Mouse (Mus musculus): ENCODE data around the gene Slc22a1. TPM values are rescaled to one million over a fixed set of nuclear protein-coding genes. Genes with fewer than 3 reads are reported as not detected.

Gene Slc22a1
- polyA plus RNA-seq, 1 experiment = not detected

- Histone ChIP-seq H3K27me3 (ENCODE audit: control insufficient read depth, insufficient read depth, insufficient read length) (peaks cover 40% of the 10 kb centered on the region), H3K79me2 (ENCODE audit: control insufficient read depth, insufficient read depth) (no peaks in the 10 kb centered on the region), H3K4me2 (ENCODE audit: low read depth) (no peak overlapping the region), H3K36me3 (ENCODE audit: control insufficient read depth, insufficient read depth) (no peaks in the 10 kb centered on the region), H3K4me3 (no peak overlapping the region), H3ac (ENCODE audit: control insufficient read depth, insufficient read length) (no peak overlapping the region)
- TF ChIP-seq E2F4 (IDR thresholded peaks at IDR 0.05; ENCODE audit: insufficient read depth) = no peak
- TF ChIP-seq TCF3 (IDR thresholded peaks at IDR 0.05; ENCODE audit: insufficient read length, low read depth) = no peak
- TF ChIP-seq CEBPB (IDR thresholded peaks at IDR 0.05; ENCODE audit: insufficient read depth, poor library complexity, severe bottlenecking) = no peak
- no peak for TF ChIP-seq MYOD1 (IDR thresholded peaks at IDR 0.05; ENCODE audit: control insufficient read depth in 1 of 3, insufficient read length in 2 of 3, low read depth in 2 of 3)
- TF ChIP-seq MAX (IDR thresholded peaks at IDR 0.05; ENCODE audit: low read depth) = no peak
- no peak for TF ChIP-seq POLR2A (IDR thresholded peaks at IDR 0.05; ENCODE audit: insufficient read length, low read depth)
- no peak for TF ChIP-seq TCF12 (IDR thresholded peaks at IDR 0.05; ENCODE audit: insufficient read depth, poor library complexity, severe bottlenecking)
- no peak for TF ChIP-seq USF1 (IDR thresholded peaks at IDR 0.05; ENCODE audit: low read depth)
- TF ChIP-seq POLR2AphosphoS2 (IDR thresholded peaks at IDR 0.05; ENCODE audit: insufficient read length, low read depth) = no peak
- no peak for TF ChIP-seq SRF (IDR thresholded peaks at IDR 0.05; ENCODE audit: control insufficient read depth, insufficient read length, low read depth)
- TF ChIP-seq REST (IDR thresholded peaks at IDR 0.05; ENCODE audit: insufficient read depth, insufficient read length) = no peak
- no peak for TF ChIP-seq MYOG (IDR thresholded peaks at IDR 0.05; ENCODE audit: control insufficient read depth in 1 of 3, insufficient read depth in 1 of 3, insufficient read length in 2 of 3, low read depth in 2 of 3)
Observed at GRCm38 (mm10) chr17:12652604-12653003, 23.0 kb downstream of the Slc22a1 start.

GRCm38 (mm10) chr17:12645461-12645860 is 30.2 kb downstream of the Slc22a1 start:
- Histone ChIP-seq H3K79me2 (ENCODE audit: control insufficient read depth, insufficient read depth) (no peaks in the 10 kb centered on the region), H3K27me3 (ENCODE audit: control insufficient read depth, insufficient read depth, insufficient read length) (peaks cover 28% of the 10 kb centered on the region), H3K4me2 (ENCODE audit: low read depth) (no peak overlapping the region), H3K4me3 (no peak overlapping the region), H3ac (ENCODE audit: control insufficient read depth, insufficient read length) (no peak overlapping the region), H3K36me3 (ENCODE audit: control insufficient read depth, insufficient read depth) (no peaks in the 10 kb centered on the region)
- TF ChIP-seq MAX (IDR thresholded peaks at IDR 0.05; ENCODE audit: low read depth) = no peak
- TF ChIP-seq POLR2AphosphoS2 (IDR thresholded peaks at IDR 0.05; ENCODE audit: insufficient read length, low read depth) = no peak
- TF ChIP-seq MYOD1 (IDR thresholded peaks at IDR 0.05; ENCODE audit: control insufficient read depth in 1 of 3, insufficient read length in 2 of 3, low read depth in 2 of 3) = no peak
- TF ChIP-seq TCF12 (IDR thresholded peaks at IDR 0.05; ENCODE audit: insufficient read depth, poor library complexity, severe bottlenecking) = no peak
- TF ChIP-seq TCF3 (IDR thresholded peaks at IDR 0.05; ENCODE audit: insufficient read length, low read depth) = no peak
- TF ChIP-seq E2F4 (IDR thresholded peaks at IDR 0.05; ENCODE audit: insufficient read depth) = no peak
- no peak for TF ChIP-seq MYOG (IDR thresholded peaks at IDR 0.05; ENCODE audit: control insufficient read depth in 1 of 3, insufficient read depth in 1 of 3, insufficient read length in 2 of 3, low read depth in 2 of 3)
- TF ChIP-seq REST (IDR thresholded peaks at IDR 0.05; ENCODE audit: insufficient read depth, insufficient read length) = no peak

GRCm38 (mm10) chr17:12641087-12641486 is 34.5 kb downstream of the Slc22a1 start:
- H3K4me2 ChIP-seq (ENCODE audit: low read depth) = no peak overlapping the region
- TF ChIP-seq TCF12 (IDR thresholded peaks at IDR 0.05; ENCODE audit: insufficient read depth, poor library complexity, severe bottlenecking) (no peak), MAX (IDR thresholded peaks at IDR 0.05; ENCODE audit: low read depth) (no peak), POLR2A (IDR thresholded peaks at IDR 0.05; ENCODE audit: insufficient read length, low read depth) (no peak), USF1 (IDR thresholded peaks at IDR 0.05; ENCODE audit: low read depth) (no peak), MYOG (IDR thresholded peaks at IDR 0.05; ENCODE audit: control insufficient read depth in 1 of 3, insufficient read depth in 1 of 3, insufficient read length in 2 of 3, low read depth in 2 of 3) (no peak), MYOD1 (IDR thresholded peaks at IDR 0.05; ENCODE audit: control insufficient read depth in 1 of 3, insufficient read length in 2 of 3, low read depth in 2 of 3) (no peak), TCF3 (IDR thresholded peaks at IDR 0.05; ENCODE audit: insufficient read length, low read depth) (no peak), REST (IDR thresholded peaks at IDR 0.05; ENCODE audit: insufficient read depth, insufficient read length) (no peak), E2F4 (IDR thresholded peaks at IDR 0.05; ENCODE audit: insufficient read depth) (no peak), POLR2AphosphoS2 (IDR thresholded peaks at IDR 0.05; ENCODE audit: insufficient read length, low read depth) (no peak), SRF (IDR thresholded peaks at IDR 0.05; ENCODE audit: control insufficient read depth, insufficient read length, low read depth) (no peak), CEBPB (IDR thresholded peaks at IDR 0.05; ENCODE audit: insufficient read depth, poor library complexity, severe bottlenecking) (no peak)
- no peak overlapping the region for H3K4me3 ChIP-seq
- H3K36me3 ChIP-seq (ENCODE audit: control insufficient read depth, insufficient read depth) = no peaks in the 10 kb centered on the region
- H3K27me3 ChIP-seq (ENCODE audit: control insufficient read depth, insufficient read depth, insufficient read length) = peaks cover 15% of the 10 kb centered on the region
- H3ac ChIP-seq (ENCODE audit: control insufficient read depth, insufficient read length) = no peak overlapping the region
- H3K79me2 ChIP-seq (ENCODE audit: control insufficient read depth, insufficient read depth) = no peaks in the 10 kb centered on the region

GRCm38 (mm10) chr17:12639585-12639984 is 36.0 kb downstream of the Slc22a1 start:
- Histone ChIP-seq H3K4me3 (no peak overlapping the region), H3K27me3 (ENCODE audit: control insufficient read depth, insufficient read depth, insufficient read length) (peaks cover 14% of the 10 kb centered on the region), H3K4me2 (ENCODE audit: low read depth) (no peak overlapping the region), H3K79me2 (ENCODE audit: control insufficient read depth, insufficient read depth) (no peaks in the 10 kb centered on the region), H3K36me3 (ENCODE audit: control insufficient read depth, insufficient read depth) (no peaks in the 10 kb centered on the region), H3ac (ENCODE audit: control insufficient read depth, insufficient read length) (no peak overlapping the region)
- no peak for TF ChIP-seq TCF12 (IDR thresholded peaks at IDR 0.05; ENCODE audit: insufficient read depth, poor library complexity, severe bottlenecking)

GRCm38 (mm10) chr17:12634814-12635213 is 40.8 kb downstream of the Slc22a1 start:
- no peaks in the 10 kb centered on the region for H3K79me2 ChIP-seq (ENCODE audit: control insufficient read depth, insufficient read depth)
- H3ac ChIP-seq (ENCODE audit: control insufficient read depth, insufficient read length) = no peak overlapping the region
- H3K27me3 ChIP-seq (ENCODE audit: control insufficient read depth, insufficient read depth, insufficient read length) = peaks cover 7% of the 10 kb centered on the region
- TF ChIP-seq CEBPB (IDR thresholded peaks at IDR 0.05; ENCODE audit: insufficient read depth, poor library complexity, severe bottlenecking) (no peak), POLR2A (IDR thresholded peaks at IDR 0.05; ENCODE audit: insufficient read length, low read depth) (no peak), MAX (IDR thresholded peaks at IDR 0.05; ENCODE audit: low read depth) (no peak), E2F4 (IDR thresholded peaks at IDR 0.05; ENCODE audit: insufficient read depth) (no peak), USF1 (IDR thresholded peaks at IDR 0.05; ENCODE audit: low read depth) (no peak), SRF (IDR thresholded peaks at IDR 0.05; ENCODE audit: control insufficient read depth, insufficient read length, low read depth) (no peak), MYOD1 (IDR thresholded peaks at IDR 0.05; ENCODE audit: control insufficient read depth in 1 of 3, insufficient read length in 2 of 3, low read depth in 2 of 3) (no peak), MYOG (IDR thresholded peaks at IDR 0.05; ENCODE audit: control insufficient read depth in 1 of 3, insufficient read depth in 1 of 3, insufficient read length in 2 of 3, low read depth in 2 of 3) (no peak), TCF3 (IDR thresholded peaks at IDR 0.05; ENCODE audit: insufficient read length, low read depth) (no peak), POLR2AphosphoS2 (IDR thresholded peaks at IDR 0.05; ENCODE audit: insufficient read length, low read depth) (no peak), REST (IDR thresholded peaks at IDR 0.05; ENCODE audit: insufficient read depth, insufficient read length) (no peak), TCF12 (IDR thresholded peaks at IDR 0.05; ENCODE audit: insufficient read depth, poor library complexity, severe bottlenecking) (no peak)
- no peaks in the 10 kb centered on the region for H3K36me3 ChIP-seq (ENCODE audit: control insufficient read depth, insufficient read depth)
- no peak overlapping the region for H3K4me2 ChIP-seq (ENCODE audit: low read depth)
- no peak overlapping the region for H3K4me3 ChIP-seq
